Mouse (Mus musculus) brain, embryonic 14.5 days (tissue): ENCODE measurements around the gene Prrxl1.

ENCODE experiments used
- CTCF ChIP-seq: fragments of 200-500 bp; IDR thresholded peaks from 2 replicates; pipeline ENCODE4 v1.5.1; 2012; ENCODE audit warnings: inconsistent platforms, mild to moderate bottlenecking, moderate library complexity, borderline replicate concordance; ENCODE audit not compliant: insufficient read depth, insufficient read length; ENCODE audit errors: extremely low read depth
- POLR2A ChIP-seq: fragments of 200-500 bp; IDR thresholded peaks from 2 replicates; pipeline ENCODE4 v1.6.1; 2012; ENCODE audit warnings: mild to moderate bottlenecking, inconsistent platforms, borderline replicate concordance; ENCODE audit not compliant: poor library complexity, insufficient read depth, insufficient read length, severe bottlenecking; ENCODE audit errors: extremely low read depth

DNA sequence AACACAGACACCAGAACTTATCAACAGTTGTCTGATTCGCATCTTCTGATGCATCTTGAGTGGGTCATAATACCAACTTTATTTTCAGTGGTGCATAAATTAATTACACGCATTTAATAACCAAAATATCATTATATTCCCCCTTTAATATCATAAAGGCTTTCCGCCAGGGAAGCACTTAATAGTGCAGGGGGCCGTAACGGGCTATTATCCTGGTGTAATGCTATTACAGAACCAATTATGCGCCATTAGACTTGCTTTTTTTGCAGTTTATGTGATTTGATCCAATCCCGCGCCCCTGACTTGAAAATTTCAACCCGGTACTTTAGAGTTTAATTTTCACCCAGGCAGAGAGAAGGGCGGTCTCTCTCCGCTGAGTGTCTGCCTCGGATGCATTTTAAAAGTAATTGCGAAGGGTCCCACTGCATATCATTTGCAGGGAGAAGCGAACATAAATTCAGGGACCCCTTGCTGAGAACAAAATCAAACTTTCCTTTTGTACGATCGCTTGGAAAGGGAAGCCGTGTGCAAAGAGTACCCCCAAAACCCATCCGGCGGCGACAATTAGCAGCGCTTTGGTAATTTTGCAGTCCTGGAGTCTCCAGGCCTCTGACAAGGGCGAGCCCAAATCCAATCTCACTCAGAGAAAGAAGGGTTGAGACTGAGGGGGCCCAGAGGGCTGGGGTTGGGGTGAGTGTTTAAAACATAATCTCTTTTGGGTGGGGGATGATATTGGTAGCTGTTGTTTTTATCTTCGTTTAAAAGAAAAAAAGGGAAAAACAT, 579 bp upstream of the Prrxl1 start:
- no peak for TF ChIP-seq CTCF
- no peak for TF ChIP-seq POLR2A
